Mouse (Mus musculus): ENCODE data around the gene Cyfip1. TPM values are rescaled to one million over a fixed set of nuclear protein-coding genes. Genes with fewer than 3 reads are reported as not detected.

The Cyfip1 gene
- polyA plus RNA-seq, 1 experiment from 2014 or later = 89.3 TPM

DNA sequence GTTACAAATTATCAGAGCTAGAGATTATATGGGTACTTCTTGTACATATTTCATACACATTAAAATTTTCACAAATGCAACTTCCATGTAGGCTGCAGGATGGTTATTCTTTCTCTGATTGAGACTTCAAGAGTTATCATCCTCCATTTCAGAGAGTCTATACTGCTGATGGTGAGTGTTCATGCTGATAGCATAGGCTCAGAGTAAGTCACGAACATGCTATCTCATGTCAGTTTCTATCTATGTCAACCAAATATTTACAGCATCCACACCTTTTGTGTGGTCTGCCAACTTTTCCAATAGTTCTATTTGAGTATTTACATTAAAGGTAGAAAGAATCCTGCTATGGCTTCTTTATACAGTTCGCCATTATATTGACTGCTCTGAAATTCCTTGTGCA, 140.0 kb downstream of the Cyfip1 start:
- H3K27ac ChIP-seq (ENCODE audit: low read length) = no peak overlapping the region
- no peak overlapping the region for H3K4me3 ChIP-seq (ENCODE audit: low read length)
- no peak for ATAC-seq
- H3K4me2 ChIP-seq (ENCODE audit: low read depth, low read length) = no peak overlapping the region
- H3K9ac ChIP-seq (ENCODE audit: low read depth, low read length) = no peak overlapping the region
- no peaks in the 10 kb centered on the region for H3K9me3 ChIP-seq (ENCODE audit: control insufficient read depth, low read length)
- 89% methylated on average over 2 of the region's 2 CpGs for WGBS
- no peaks in the 10 kb centered on the region for H3K36me3 ChIP-seq (ENCODE audit: control insufficient read depth, insufficient read depth, low read length)
- H3K4me1 ChIP-seq (ENCODE audit: control insufficient read depth, insufficient read depth, low read length) = no peaks in the 10 kb centered on the region
- no peaks in the 10 kb centered on the region for H3K27me3 ChIP-seq (replicated peaks; ENCODE audit: control insufficient read depth, insufficient read depth, low read length)

Other genes with a start within 250 kb of the Cyfip1 start
- 0.84 and 1.0 TPM in 2 replicates for gene Siglech, start 73.6 kb upstream of the Cyfip1 start, polyA plus RNA-seq (2015; fragmentation: Nextera tagmentation; extraction: Ambion mirVana)
- gene Tubgcp5, start 47.6 kb upstream of the Cyfip1 start, polyA plus RNA-seq (2015; fragmentation: Nextera tagmentation; extraction: Ambion mirVana) = 18.1 and 18.3 TPM in 2 replicates
- 55.9 and 71.0 TPM in 2 replicates for gene Nipa2, start 120.7 kb downstream of the Cyfip1 start, polyA plus RNA-seq (2015; fragmentation: Nextera tagmentation; extraction: Ambion mirVana)
- gene Nipa1, start 178.2 kb downstream of the Cyfip1 start, polyA plus RNA-seq (2015; fragmentation: Nextera tagmentation; extraction: Ambion mirVana) = 2.9 and 3.7 TPM in 2 replicates
- gene Herc2, start 208.5 kb downstream of the Cyfip1 start, polyA plus RNA-seq (2015; fragmentation: Nextera tagmentation; extraction: Ambion mirVana) = 15.5 and 16.7 TPM in 2 replicates